Mouse (Mus musculus) brain, embryonic 14.5 days (tissue): ENCODE results near the gene Zbtb2.

Experiments used
- CTCF ChIP-seq: fragments of 200-500 bp; IDR thresholded peaks from 2 replicates; pipeline ENCODE4 v1.5.1; 2012; ENCODE audit warnings: inconsistent platforms, mild to moderate bottlenecking, moderate library complexity, borderline replicate concordance; ENCODE audit not compliant: insufficient read depth, insufficient read length; ENCODE audit errors: extremely low read depth
- POLR2A ChIP-seq: fragments of 200-500 bp; IDR thresholded peaks from 2 replicates; pipeline ENCODE4 v1.6.1; 2012; ENCODE audit warnings: mild to moderate bottlenecking, inconsistent platforms, borderline replicate concordance; ENCODE audit not compliant: poor library complexity, insufficient read depth, insufficient read length, severe bottlenecking; ENCODE audit errors: extremely low read depth

- no peak for TF ChIP-seq CTCF
- no peak for TF ChIP-seq POLR2A
Measured at GRCm38 (mm10) chr10:4376931-4377330, 11.0 kb downstream of the Zbtb2 start.
